Mouse (Mus musculus): ENCODE measurements around the gene Slc9a1.

DNA sequence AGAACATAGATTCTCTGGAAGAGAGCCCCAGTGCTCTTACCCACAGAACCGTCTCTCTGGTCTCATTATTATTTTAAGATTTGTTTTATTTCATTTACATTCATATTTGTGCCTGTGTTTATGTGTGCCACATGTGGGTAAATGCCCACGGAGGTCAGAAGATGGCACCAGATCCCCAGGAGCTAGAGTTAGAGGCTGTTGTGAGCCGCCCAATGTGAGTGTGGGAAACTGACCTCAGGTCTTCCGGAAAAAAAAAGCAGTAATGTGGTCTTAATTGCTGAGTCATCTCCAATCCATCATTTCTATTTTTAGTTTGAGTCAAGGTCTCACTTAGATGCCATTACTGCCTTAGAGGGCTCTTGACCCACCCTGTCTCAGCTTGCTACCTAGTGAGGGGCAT lies 21.9 kb upstream of the Slc9a1 start:
- TF ChIP-seq GATA1 (IDR thresholded peaks at IDR 0.05; ENCODE audit: low read length) (no peak), TAL1 (IDR thresholded peaks at IDR 0.05; ENCODE audit: low read length) (no peak)
